Mouse (Mus musculus): ENCODE measurements around the gene Fsd1. TPM values are rescaled to one million over a fixed set of nuclear protein-coding genes. Genes with fewer than 3 reads are reported as not detected.

Fsd1 gene
- total RNA-seq, 4 experiments from 2014 or later, result not detected

DNA sequence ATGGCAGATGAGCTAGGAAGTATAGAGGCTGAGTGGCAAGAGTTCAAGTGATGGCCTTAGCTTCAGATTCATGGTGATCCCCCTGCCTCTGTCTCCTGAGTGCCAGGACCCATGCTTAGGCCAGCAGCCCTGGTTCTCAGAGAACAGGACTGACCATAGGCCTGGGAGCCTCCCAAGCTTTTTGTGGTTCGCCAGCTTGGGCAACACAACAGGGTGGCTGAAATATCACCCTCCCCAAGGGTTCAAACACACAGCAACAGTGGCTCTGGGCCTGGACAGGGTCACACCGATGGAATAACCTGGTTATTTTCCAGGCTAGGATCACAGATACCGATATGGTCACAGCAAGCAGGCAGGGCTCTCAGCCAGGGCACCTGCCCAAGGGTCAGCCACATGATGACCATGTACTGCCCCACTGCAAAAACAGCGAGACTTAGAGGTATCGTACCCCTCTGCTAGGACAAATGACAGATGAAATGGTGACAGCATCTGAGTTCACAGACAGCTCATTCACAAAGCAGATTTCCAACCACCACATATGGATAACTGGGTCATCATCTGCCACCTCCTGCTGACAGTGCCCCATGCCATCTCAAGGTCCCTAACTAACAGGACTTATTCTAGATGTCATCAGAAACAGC lies 41.6 kb downstream of the Fsd1 start:
- DNase-seq (ENCODE audit: low spot score in 2 of 2), result peak; percentile 76 to 77

DNA sequence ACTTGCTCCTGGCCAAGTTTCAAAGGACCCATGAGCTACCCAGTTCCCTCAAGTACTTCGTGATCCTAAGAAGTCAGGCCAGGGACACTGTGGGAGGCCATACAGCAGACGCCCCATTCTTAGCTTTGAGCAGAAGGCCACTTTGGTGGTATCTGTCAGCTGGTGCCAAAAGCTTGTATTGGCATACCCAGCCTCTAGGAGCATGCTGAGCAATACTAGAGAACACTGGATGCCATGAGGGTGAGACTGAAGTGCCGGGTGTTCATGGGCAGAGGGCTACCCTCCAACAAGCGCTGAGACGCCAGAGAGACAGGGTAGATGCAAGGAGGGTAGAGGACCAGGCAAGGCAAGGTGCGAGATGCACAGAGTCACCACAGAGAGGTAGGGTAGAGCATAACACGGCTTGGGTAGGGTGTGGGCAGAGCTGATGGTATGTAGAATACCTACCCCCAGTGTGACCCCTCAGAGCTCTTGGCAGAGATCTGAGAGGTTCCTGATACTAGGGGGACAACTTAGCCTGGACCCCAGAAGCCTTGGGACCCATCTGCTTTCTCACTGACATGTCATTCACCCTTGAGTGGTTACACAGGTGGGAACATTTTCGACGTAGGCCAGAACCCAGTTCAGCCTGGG lies 44.0 kb downstream of the Fsd1 start:
- DNase-seq (ENCODE audit: low spot score in 2 of 2), result no peak

DNA sequence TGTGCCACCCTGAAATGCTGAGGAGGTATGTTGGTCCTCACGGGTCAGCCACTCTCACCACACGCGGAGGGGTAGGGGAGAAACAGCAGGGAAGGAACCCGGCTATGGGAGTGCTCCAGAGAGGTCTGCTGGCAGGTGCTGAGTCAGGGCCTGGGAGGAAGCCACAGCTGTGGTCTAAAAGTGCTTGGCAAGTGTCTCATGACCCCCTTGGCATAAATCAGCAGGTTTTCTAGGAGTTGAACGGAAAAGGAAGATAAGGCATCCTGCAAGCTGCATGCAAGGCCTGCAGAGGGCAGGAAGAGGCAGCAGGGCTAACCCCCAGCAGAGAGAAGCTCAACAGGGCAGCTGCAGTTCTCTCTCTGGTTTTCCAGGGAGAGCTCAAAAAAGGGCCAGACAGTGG lies 44.6 kb downstream of the Fsd1 start:
- no peak for DNase-seq (ENCODE audit: low spot score in 2 of 2)

GRCm38 (mm10) chr17:56031431-56031830 lies 45.1 kb downstream of the Fsd1 start:
- no peak for DNase-seq (ENCODE audit: low spot score in 2 of 2)

- DNase-seq (ENCODE audit: low spot score in 2 of 2), result no peak
Measured at GRCm38 (mm10) chr17:56032127-56032733, 45.9 kb downstream of the Fsd1 start.

GRCm38 (mm10) chr17:56032831-56033230 lies 46.5 kb downstream of the Fsd1 start:
- DNase-seq (ENCODE audit: low spot score in 2 of 2), result no peak

DNA sequence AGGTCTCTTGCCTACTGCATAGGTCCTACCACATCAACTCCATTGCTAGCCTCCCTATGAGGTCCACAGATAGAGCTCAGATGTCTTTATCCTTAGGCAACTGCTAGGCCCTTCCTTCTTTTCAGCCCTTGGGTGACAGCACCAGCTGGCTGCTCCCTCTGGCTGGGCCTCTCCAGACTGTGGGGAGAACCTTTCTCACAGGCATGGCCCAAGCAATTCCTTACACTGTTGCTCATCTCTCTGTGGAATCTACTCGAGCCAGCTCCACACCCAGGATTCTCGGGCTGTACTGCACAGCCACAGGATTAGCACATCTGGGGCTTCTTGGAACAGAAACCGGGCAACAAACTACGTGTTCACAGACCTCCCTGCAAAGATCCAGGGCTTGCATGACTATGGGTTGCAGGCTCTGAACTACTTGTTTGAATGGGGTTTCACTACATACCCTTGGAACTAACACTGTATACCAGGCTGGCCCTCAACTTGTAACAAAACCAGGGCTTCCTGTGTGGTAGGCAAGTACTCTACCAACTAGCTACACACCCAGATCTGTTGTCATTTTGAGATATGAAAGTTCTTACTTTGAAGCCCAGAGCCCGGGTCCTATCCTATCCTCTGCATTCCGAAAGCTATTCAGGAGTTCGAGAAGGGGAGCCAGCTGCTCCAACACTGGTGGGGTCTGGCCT lies 47.9 kb downstream of the Fsd1 start:
- DNase-seq (ENCODE audit: low spot score in 2 of 2), result peak in 1 of 2 experiments; percentile 40

- no peak for DNase-seq (ENCODE audit: low spot score in 2 of 2)
Measured at GRCm38 (mm10) chr17:56034726-56035100, 48.4 kb downstream of the Fsd1 start.

GRCm38 (mm10) chr17:56035216-56035615 lies 48.9 kb downstream of the Fsd1 start:
- DNase-seq (ENCODE audit: low spot score in 2 of 2), result no peak

DNA sequence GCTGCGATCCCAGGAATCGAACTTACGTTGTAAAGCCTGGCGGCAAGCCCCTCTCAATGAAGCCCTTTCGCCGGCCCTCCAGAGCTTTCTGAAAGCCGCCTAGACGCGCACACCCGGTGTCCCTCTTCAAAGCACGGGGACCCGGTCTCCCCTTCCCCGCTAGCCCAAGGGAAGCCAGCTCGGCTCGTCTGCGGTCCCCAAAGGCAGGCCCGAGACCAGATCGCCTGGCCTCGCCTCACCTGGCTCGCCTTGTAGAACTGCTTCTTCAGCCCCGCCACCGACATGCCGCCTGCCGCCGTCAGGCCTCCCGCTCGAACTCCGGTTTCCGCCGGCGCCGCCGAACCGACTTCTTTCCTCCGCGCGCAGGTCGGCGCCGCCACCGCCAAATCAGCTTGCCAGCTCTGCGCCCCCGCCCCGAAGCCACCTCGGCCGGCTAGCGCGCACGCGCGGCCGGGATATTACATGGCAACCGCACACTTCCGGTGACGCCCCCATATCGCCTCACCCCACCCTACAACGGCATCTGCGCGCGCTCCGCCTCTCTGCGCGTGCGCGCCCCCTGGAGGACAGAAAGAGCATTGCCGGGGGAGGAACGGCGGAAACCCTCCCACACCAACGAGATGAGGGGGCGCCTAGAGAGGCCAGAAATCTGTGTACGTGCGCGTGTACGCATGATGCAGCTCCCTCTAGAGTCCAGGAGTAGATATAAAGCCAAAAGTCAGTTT lies 50.0 kb downstream of the Fsd1 start, which contains the start of gene Sh3gl1:
TSS of gene Sh3gl1 (minus strand) at position 460 of the 725 bp plus-strand sequence.
- DNase-seq (ENCODE audit: low spot score in 2 of 2), result peak; percentile 98

DNA sequence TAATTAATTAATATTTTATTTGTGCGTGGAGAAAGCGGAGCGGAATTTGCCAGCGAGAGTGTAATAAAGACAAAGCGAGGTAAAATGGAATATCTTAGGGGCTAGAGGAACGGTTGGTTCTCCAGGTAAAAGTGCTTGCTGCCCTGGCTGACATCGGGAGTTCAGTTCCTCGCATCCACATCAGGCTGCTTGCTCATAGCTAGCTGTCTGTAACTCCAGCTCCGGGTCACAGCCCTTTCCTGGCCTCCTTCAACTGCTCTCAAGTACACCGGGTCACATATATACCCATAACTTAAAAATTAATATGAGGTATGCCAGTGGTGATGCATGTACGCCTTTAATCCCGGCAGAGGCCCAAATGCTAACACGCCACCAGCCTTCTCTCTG lies 50.6 kb downstream of the Fsd1 start:
- DNase-seq (ENCODE audit: low spot score in 2 of 2), result no peak

- DNase-seq (ENCODE audit: low spot score in 2 of 2), result no peak
Measured at GRCm38 (mm10) chr17:56038583-56039261, 52.4 kb downstream of the Fsd1 start.

- no peak for DNase-seq (ENCODE audit: low spot score in 2 of 2)
Measured at GRCm38 (mm10) chr17:56039345-56039744, 53.0 kb downstream of the Fsd1 start.

- DNase-seq (ENCODE audit: low spot score in 2 of 2), result peak; percentile 91 to 95
Measured at GRCm38 (mm10) chr17:56040030-56040856, 53.9 kb downstream of the Fsd1 start, which contains the start of gene Chaf1a. Gene Chaf1a (plus strand): TSS chr17:56040439.

DNA sequence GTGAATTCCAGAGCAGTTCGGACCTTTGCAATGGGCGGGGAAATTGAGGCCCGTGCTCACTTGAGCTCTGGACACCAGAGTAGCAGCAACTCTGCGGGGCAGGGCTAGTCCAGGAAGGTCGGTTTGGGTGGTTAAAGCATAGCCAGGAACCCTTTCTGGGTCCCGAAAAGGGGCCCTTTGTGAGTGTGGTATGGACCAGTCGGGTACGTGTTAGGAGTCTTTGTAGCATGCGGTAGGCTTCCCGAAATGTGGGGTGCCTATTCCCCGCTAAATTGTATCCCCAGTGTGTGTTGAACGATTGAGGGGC lies 54.5 kb downstream of the Fsd1 start:
- DNase-seq (ENCODE audit: low spot score in 2 of 2), result no peak

Other genes with a start within 250 kb of the Fsd1 start
- under 1 TPM in 2 of 4 experiments, not detected in 2; 0.16 to 0.22 TPM for gene Adgre4, start 236.5 kb upstream of the Fsd1 start, total RNA-seq (2022)
- 1 to 10 TPM; 3.5 to 4.4 (median 4.1) TPM for gene Zfp119a, start 107.6 kb upstream of the Fsd1 start, total RNA-seq (2022)
- gene Zfp959, start 94.4 kb upstream of the Fsd1 start, total RNA-seq (2022), result 1 to 10 TPM; 2.5 to 3.1 (median 2.9) TPM
- 1 to 10 TPM; 3.9 to 4.3 (median 3.9) TPM for gene Zfp119b, start 37.0 kb upstream of the Fsd1 start, total RNA-seq (2022)
- not detected for gene Ebi3, start 33.9 kb upstream of the Fsd1 start, total RNA-seq (2022)
- 1 to 10 TPM; 7.0 to 9.1 (median 8.1) TPM for gene Yju2, start 27.4 kb upstream of the Fsd1 start, total RNA-seq (2022)
- under 1 TPM in 2 of 4 experiments, not detected in 2; 0.31 TPM for gene Shd, start 16.0 kb upstream of the Fsd1 start, total RNA-seq (2022)
- gene Stap2, start 19.1 kb downstream of the Fsd1 start, total RNA-seq (2022), result 1 to 10 TPM; 1.7 to 3.2 (median 2.6) TPM
- 10 to 100 TPM; 41.3 to 55.2 (median 42.4) TPM for gene Mpnd, start 19.2 kb downstream of the Fsd1 start, total RNA-seq (2022)
- 1 to 10 TPM; 5.5 to 8.9 (median 7.6) TPM for gene Sh3gl1, start 50.1 kb downstream of the Fsd1 start, total RNA-seq (2022)
- 1 to 10 TPM in 1 of 4 experiments, under 1 TPM in 3; 0.47 to 1.6 (median 0.75) TPM for gene Chaf1a, start 53.9 kb downstream of the Fsd1 start, total RNA-seq (2022)
- gene Ubxn6, start 88.5 kb downstream of the Fsd1 start, total RNA-seq (2022), result 10 to 100 TPM; 66.1 to 85.8 (median 74.4) TPM
- gene Hdgfl2, start 93.1 kb downstream of the Fsd1 start, total RNA-seq (2022), result 10 to 100 TPM; 23.6 to 26.7 (median 26.0) TPM
- gene Plin4, start 123.3 kb downstream of the Fsd1 start, total RNA-seq (2022), result 100 to 1,000 TPM; 133 to 313 (median 179) TPM
- gene Plin5, start 131.1 kb downstream of the Fsd1 start, total RNA-seq (2022), result 10 to 100 TPM; 16.5 to 31.3 (median 22.8) TPM
- gene Lrg1, start 135.5 kb downstream of the Fsd1 start, total RNA-seq (2022), result 10 to 100 TPM; 10.7 to 24.5 (median 13.9) TPM
- gene Sema6b, start 153.8 kb downstream of the Fsd1 start, total RNA-seq (2022), result 1 to 10 TPM; 1.4 to 2.7 (median 1.9) TPM
- gene Tnfaip8l1, start 176.0 kb downstream of the Fsd1 start, total RNA-seq (2022), result under 1 TPM; 0.12 to 0.54 (median 0.25) TPM
- gene Mydgf, start 197.4 kb downstream of the Fsd1 start, total RNA-seq (2022), result 10 to 100 TPM; 14.9 to 16.8 (median 15.3) TPM
- 10 to 100 TPM; 37.9 to 45.7 (median 43.0) TPM for gene Dpp9, start 232.4 kb downstream of the Fsd1 start, total RNA-seq (2022)

Measured in gastrocnemius, adult 8-10 months (tissue).